Mouse (Mus musculus) cerebellum, adult 8-10 months (tissue): ENCODE results near the gene Stpg3.

Experiments used
- DNase-seq: peaks from one replicate; pipeline ENCODE4 v3.0.0; 2022

The Stpg3 gene

DNA sequence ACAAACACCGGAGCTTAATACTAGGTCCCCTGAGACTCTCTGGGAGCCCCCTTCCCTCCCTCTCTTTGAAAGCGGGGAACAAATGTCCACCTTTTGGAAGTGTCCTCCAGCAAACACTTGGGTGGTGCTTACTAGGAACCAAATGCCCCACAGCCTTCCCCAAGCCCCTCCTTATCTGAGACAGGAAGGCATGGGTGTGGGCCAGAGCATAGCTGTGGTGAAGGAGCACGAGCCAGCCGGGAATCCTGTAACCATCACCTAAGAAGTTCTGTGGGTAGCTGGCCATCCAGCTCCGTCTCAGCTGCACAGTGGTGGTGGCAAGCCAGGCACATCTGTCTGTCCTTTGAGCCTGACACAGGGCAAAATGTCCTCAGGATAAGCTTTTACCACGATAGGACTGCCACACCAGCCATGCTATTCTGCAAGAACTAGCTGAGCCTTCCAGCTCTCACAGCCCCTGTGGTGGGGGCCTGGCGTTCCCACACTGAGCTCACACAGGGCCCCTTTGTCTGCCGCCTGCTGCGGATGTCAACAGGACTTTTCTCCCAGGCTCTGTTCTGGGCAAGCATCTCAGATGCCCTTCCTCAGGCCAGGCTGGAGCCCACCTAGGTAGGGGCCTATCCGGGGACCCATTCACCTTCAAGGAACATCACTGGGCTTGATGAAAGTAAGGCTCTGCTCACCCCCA lies 36.0 kb downstream of the Stpg3 start:
- no peak for DNase-seq

DNA sequence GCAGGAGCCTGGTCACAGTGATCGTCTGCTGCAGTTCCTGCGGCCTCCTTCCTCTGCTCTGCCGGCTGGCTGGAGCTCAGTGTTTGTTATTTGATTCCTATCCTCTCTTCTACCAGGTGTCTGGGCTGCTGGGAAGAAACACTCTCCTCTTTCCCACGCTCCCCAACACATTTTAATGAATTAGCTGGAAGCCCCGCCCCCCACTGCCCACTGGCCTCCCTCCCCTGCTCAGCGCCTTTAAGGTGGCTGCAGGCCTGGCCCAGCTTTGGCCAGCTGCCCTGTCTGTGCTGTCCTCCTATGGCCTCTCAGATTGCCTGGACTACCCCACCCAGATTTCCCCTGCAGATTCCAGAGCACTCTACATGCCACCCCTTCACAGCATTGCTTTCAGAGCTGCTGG lies 36.8 kb downstream of the Stpg3 start:
- no peak for DNase-seq

DNA sequence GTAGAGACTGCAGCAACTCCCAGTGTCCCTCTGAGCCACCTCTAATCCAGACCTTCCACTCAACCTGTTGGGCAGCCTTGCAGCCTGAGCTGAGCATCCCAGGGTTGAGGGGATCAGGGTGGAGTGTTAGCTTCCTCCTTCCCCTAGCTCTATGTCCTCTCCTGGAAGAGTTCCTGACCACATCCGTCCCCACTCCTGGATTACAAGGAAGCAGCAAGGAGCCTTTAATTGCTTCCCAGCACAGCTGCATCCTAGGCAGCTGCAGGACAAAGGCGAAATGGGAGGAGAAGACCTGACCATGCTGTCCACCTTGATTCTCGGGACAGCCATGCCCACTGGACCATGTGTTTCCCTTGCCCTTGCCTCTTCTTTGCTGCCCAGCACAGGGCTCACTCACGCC lies 37.4 kb downstream of the Stpg3 start:
- no peak for DNase-seq

DNA sequence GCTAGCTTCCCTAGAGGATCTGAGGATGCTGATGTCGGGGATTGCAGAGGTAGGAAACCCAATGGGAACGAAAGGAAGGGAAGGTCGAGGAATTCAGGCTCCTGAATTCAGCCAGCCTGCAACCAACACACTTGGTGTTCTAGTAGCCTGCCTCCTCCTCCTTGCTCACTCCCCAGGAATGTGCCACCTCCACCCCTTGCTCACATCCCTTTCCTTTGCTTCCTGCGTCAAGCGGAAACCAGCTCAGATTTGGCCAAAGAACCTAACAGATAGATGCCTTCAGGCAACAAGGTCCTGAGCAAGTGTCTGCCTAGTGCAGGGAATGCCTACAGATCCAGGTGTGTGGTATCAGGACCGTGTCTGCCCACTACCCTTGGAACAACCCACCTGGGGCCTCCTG lies 37.9 kb downstream of the Stpg3 start:
- no peak for DNase-seq

DNA sequence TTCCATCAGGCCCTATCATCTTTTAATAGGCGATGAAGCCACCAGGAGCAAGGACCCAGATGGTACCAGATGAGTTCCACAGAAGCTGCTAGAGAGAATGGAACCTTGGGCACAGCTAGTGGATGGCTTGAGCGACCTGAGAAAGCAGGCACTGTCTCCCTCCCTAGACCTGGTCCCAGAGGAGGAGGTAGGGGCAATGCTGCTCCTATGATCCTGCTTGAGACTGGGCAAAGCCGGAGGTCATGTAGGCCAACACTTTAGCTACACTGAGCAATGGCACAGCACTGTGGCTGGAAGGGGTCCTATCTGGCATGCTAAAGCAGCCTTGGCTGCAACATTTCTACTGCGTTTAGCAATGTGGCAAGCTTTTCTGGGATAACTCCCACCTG lies 38.8 kb downstream of the Stpg3 start:
- DNase-seq, result no peak

DNA sequence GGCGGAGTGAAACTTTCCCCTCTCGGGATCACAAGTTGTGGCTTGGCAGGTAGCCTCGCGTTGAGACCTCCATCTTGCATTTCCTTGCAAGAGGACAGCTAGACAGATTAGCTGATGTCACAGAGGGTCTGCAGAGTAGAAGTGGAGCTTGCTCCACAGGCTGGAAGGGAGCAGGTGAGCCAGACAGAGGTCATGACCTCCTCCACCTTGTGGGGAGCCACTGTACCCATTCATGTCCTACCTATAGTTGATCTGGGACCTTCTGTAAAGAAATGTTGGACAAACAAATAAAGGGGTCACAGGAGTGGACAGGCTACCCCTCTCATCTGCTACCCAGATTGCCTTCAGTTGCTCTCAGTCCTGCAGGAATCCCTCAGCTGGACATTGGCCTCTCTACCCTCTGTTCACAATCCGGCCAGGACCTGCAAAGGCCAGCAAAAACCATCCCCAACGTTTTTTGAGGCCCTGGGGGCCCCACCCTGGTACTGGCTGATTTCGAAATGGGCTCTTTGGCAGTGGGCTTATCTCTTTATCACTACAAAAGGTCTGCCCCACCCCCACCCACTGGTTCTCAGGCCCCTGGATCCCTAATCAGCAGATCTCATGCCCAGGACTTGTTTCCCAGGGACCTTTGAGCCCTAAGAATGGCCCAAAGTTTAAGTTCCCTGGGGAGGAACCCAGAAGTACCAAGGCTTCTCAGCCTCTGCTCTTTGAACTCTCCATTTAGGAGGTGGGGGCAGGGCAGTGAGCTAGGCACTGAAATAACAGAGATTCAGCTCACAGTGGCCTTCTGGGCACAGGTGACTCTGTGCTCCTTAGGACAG lies 39.4 kb downstream of the Stpg3 start:
- no peak for DNase-seq

DNA sequence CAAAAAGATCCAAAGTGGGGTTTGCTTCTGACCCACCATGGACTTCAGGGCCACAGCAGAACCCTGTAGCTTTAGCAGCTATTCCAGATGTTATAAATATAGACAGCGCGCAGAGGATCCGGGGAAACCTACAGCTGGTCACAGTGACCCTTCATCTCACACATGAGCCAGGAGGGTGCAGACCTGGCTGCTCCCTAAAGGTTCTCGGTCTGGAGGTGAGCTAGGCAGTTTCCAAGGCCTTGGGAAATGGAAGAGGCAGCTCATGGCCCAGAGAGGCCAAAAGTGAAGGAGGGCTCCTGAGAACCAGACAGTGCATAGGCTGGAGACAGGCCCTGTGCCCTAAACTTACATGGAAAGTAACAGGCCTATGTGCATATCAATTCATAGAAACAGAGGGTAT lies 40.6 kb downstream of the Stpg3 start:
- DNase-seq, result no peak

DNA sequence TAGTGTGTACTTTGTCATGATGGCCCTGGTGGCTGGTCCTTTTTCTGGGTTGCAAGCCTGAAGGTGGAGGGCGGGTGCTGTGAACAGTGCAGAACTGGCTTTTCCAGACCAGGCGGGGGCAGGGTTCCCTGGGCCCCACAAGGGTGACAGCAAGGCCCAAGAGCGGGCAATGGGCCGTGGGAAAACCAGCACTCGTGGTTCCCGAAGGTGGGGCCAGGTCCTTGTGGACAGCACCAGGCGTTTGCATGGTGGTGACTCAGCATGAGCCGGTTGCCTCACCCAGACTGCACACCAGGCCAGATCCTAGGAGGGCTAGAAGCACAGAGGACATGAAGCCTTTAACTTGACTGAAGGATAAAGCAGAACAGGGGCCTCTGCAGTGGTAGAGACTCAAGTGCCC lies 41.8 kb downstream of the Stpg3 start:
- no peak for DNase-seq

DNA sequence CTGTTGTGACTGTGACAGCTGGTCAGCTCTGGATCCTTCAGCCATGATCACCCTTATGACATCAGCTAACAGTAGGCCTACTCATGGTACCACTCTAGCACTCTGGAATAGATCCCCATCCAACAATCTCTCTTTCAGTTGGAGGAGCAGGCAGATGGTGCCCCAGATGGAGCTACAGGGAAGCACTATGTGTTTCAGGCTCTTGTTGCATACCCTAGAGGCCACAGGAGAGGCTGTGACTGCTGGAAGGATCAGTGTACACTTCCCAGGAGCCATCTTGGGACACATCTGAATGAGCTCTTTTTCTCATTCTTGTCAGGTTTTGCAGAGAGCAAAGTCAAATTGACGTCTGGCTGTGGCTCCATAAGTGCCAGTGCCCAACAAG lies 42.7 kb downstream of the Stpg3 start:
- DNase-seq, result no peak

DNA sequence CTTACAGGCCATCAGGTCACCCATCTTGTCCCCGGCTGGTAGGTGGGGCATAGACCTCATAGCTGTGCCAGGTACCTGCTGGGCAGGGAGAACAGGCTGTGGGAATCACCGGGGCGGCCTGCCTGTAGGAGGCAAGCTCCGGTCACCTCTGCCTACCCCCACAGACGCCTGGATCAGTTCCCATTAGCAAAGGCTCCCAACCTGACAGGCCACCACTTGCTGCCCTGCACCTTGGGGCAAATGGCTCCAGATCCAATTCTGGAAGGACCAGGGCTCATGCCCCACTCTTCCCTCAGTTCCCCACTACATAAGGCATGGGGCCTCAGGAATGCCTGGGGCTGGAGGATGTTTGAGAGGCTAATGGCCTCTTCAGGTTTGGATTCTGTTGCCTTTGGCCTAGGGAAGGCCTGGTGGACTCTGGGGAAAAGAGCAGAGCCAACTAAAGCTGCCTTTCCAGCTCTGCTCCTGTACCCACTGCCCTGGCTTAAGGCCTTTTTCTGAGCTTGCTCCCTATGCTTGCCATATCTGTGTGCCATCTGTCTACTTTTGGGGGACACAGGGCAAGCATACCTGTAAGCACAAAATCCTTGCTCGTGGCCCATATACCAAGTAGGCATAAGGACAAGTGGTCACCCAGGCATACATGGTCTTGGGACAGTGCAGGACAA lies 43.2 kb downstream of the Stpg3 start:
- no peak for DNase-seq

DNA sequence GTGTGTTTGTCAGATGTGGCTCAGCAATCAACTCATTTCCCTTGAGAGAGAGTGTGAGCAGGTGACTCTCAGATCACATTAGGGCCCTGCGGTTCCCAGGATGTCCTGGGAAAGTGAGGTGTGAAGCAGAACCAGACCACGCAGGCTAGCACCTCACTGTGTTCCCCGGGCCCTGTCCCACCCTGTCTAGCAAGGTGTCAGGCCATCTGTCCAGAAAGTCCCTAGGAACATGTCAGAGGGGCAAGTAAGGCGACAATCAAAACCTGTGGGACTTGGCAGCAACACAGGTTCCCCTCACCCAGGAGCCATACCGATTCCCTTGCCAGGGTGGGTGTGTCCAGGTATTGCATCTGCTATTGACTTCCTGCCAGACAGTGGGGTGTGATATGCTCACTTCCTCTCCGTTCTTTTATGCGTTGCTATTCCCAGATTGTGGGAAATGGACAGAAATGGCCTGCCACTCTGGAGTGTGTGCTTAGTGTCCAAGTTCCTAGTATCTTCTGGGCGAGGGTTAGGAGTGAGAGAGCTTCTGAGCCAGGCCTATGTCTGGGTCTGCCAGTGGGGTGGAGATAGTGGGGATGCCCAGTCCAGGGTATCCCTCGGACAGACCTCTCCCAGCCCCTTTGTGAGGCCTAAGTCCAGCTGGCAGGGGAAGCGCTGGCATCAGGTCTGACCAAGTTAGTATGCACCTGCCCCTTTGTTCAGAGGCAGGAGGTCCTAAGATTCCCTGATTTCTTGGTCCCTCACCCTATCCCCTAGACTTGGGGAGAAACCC lies 43.9 kb downstream of the Stpg3 start:
- DNase-seq, result no peak

DNA sequence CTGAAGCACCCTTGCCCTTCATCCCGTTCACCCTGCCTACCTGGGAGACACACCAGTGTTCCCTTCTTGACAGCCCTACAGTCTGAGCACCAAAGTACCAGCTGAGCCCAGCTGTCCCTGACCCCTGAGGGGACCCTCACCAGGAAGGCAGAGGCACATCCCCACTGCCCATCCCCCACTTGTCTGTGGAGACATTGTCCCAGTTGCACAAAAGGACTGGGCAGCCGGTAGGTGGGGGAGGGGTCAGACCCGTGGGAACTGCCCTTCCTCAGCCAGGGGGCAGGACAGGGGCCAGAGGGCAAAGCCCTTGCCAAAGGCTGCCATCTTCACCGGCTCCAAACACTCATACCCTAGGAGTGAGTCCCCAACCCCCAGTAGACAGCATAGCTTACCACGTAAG lies 44.7 kb downstream of the Stpg3 start:
- DNase-seq, result no peak

DNA sequence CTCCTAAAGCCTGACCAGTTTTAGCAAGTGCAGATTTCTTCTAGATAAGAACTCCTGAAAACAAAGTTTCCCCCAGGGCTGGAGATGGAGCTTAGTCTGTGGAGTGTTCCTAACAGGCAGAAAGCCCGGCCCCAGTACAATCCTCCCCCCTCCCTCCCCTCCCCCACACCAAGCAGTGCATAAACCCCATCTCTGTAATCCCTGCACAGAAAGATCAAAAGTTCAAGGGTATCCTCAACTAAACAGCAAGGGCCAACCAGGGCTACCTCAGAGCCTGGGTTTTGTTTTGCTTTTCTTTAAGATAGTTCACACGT lies 45.8 kb downstream of the Stpg3 start:
- no peak for DNase-seq

DNA sequence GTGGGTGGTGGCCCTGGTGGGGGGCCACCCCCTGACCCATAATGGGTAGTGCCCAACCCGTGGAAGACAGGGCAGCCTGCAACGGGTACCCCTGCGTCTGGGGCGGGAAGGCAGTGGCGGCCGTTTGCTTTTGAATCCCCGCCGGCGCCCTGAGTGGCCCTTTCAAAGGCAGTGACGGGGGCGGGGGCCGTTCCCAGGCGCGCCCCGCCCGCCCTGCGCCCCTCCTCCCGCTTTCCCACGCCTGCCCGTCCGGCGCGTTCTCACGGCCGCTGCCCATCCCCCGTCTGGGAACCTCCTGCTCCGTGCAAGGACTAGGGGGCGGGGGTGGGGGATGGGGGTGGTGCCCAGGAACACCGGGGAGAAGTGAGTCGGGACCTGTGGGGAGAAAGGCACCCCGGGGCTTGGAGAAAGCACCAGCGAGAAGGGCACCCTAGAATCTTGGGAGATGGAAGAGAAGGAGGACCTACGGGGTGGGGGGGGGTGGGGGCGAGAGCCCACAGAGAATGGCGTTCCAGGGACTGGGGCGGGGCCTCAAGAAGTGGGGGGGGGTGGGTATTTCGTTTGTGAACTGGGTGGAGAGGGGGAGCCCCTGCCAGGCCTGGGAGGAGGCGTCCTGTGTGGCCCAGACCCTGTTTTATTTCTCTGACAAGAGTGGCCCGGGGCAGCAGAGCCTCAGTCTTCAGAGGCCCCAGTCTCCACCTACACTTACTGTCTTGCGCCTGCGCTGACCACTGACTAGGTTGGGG lies 46.3 kb downstream of the Stpg3 start:
- DNase-seq, result no peak

DNA sequence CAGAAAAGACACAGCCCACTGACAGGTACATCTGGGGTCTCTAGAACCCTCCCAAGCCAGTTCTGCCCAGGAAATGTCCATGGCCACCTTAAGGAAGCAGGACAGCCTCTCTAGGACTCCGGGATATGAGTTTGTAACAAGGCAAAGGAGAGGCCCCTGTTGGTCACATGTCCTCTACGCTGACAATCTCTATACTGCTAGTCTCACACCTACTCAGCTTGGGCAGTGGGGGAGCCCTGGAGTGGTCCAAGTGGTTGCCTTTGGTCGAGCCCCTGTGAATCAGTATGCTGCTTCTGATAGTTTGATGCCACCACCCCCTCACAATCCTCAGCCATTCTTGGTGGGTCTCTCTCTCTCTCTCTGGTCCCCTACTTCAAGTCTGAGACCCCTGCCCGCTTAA lies 47.0 kb downstream of the Stpg3 start:
- no peak for DNase-seq
